Mouse (Mus musculus): ENCODE data around the gene Rdh19.
"Not testable (repeated sequence)": the region's sequence is repeated elsewhere in the genome, so short reads cannot be mapped to it uniquely, and the experiment has no call there.

GRCm38 (mm10) chr10:127834186-127834585 is 15.5 kb upstream of the Rdh19 start:
- TF ChIP-seq CTCF, EP300 (IDR thresholded peaks at IDR 0.05; ENCODE audit: low read depth): not testable (repeated sequence)
